Mouse (Mus musculus) heart, embryonic 13.5 days (tissue): Measurements from ENCODE around the gene Pink1. TPM values are rescaled to one million over a fixed set of nuclear protein-coding genes. Genes with fewer than 3 reads are reported as not detected.
A peak's percentile ranks its signal among the peaks of the same experiment; 100 is the strongest.
"Not testable (repeated sequence)": the region's sequence is repeated elsewhere in the genome, so short reads cannot be mapped to it uniquely, and the experiment has no call there.

ENCODE experiments used
- ATAC-seq: fragments of 200-750 bp; cut with Nextera tagmentation; 2 replicates; pipeline ENCODE4 v1.8.0; 2017; ENCODE audit warnings: moderate TSS enrichment; ENCODE audit not compliant: insufficient number of reproducible peaks, low FRiP score, low TSS enrichment; ENCODE audit errors: extremely low read depth
- H3K27ac ChIP-seq: fragments of 300-500 bp; sonication (generic); replicated peaks from 2 replicates; pipeline ENCODE4 v1.5.1; 2015; ENCODE audit warnings: moderate library complexity, mild to moderate bottlenecking, inconsistent platforms
- H3K27me3 ChIP-seq: fragments of 300-500 bp; sonication (generic); replicated peaks from 2 replicates; pipeline ENCODE4 v1.6.1; 2015; ENCODE audit warnings: mild to moderate bottlenecking, inconsistent platforms
- H3K36me3 ChIP-seq: fragments of 300-500 bp; sonication (generic); 2 replicates; pipeline ENCODE4 v1.6.1; 2015; ENCODE audit warnings: mild to moderate bottlenecking, inconsistent platforms
- H3K4me1 ChIP-seq: fragments of 300-500 bp; sonication (generic); 2 replicates; pipeline ENCODE4 v1.6.1; 2015; ENCODE audit warnings: inconsistent platforms
- H3K4me2 ChIP-seq: fragments of 300-500 bp; sonication (generic); 2 replicates; pipeline ENCODE4 v1.6.1; 2015; ENCODE audit warnings: inconsistent platforms, mild to moderate bottlenecking, moderate library complexity
- H3K4me3 ChIP-seq: fragments of 300-500 bp; sonication (generic); 2 replicates; pipeline ENCODE4 v1.5.1; 2015; ENCODE audit warnings: moderate library complexity, mild to moderate bottlenecking, inconsistent platforms
- H3K9ac ChIP-seq: fragments of 300-500 bp; sonication (generic); 2 replicates; pipeline ENCODE4 v1.6.1; 2015; ENCODE audit warnings: inconsistent platforms, mild to moderate bottlenecking, moderate library complexity
- H3K9me3 ChIP-seq: fragments of 300-500 bp; sonication (generic); 2 replicates; pipeline ENCODE4 v1.6.1; 2016; ENCODE audit warnings: inconsistent platforms
- WGBS: fragments of 180-500 bp; shearing (Covaris S2); methylation state at CpG from one replicate; pipeline ENCODE4 v1.1.7; 2015; ENCODE audit warnings: mixed read lengths; 5-methylcytosine and 5-hydroxymethylcytosine counted together
- polyA plus RNA-seq: library from polyadenylated mRNA; unstranded; fragments of >200 nt; fragmentation: Nextera tagmentation; extraction: Ambion mirVana; gene quantifications from 2 replicates; pipeline ENCODE4 v1.2.1, GENCODE M21; 2015

The Pink1 gene
- polyA plus RNA-seq, 1 experiment from 2014 or later, result 67.0 TPM

DNA sequence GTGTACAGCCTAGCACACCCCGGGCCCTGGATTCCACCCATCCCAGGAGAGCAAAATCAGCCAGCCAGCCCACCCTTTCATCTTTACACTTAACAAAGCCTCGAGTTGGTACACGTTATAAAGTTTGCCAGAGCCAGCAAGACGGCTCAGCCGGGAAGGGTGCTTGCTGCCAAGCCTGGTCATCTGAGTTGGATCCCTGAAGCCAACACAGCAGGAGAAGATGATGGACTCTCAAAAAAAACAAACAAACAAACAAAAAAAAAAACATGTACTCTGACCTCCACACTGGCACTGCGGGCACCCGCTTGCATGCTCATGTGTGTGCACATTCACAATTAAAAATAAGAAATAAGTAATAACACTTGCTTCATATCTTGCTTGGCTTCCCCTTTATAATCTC lies 15.9 kb upstream of the Pink1 start:
- Histone ChIP-seq H3K36me3 (no peaks in the 10 kb centered on the region), H3K9ac (no peak overlapping the region)

DNA sequence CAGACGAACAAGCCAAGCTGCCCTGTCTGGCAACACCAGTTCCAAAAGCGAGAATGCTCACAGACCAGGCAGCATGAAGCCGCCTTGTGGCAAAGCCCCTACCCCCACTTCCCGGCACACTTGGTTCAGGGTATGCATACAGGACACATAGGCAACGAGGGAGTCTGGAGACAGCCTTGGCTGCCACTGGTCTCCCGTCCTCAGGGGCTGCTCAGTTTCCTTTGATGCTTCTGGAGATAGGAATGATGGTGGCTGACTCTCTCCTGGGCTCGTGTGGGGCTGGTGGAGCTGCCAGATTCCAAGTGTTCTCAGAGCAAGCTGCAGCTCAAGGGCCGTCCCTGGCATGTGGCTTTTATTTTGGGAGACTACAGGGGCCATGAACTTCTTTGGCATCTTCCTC lies 15.3 kb upstream of the Pink1 start:
- Histone ChIP-seq H3K27ac (no peak overlapping the region), H3K9me3 (no peaks in the 10 kb centered on the region), H3K4me2 (no peak overlapping the region), H3K9ac (no peak overlapping the region), H3K36me3 (no peaks in the 10 kb centered on the region), H3K27me3 (no peaks in the 10 kb centered on the region), H3K4me1 (peaks cover 41% of the 10 kb centered on the region), H3K4me3 (no peak overlapping the region)
- WGBS, result 50% methylated on average over 8 of the region's 8 CpGs
- ATAC-seq, result no peak

More for the DNA sequence above, 15.9 kb upstream of the Pink1 start:
- no peak overlapping the region for H3K4me3 ChIP-seq
- H3K9me3 ChIP-seq, result no peaks in the 10 kb centered on the region
- WGBS, result 75% methylated on average over 7 of the region's 7 CpGs
- peaks cover 41% of the 10 kb centered on the region for H3K4me1 ChIP-seq
- ATAC-seq, result no peak
- H3K27ac ChIP-seq, result peak overlapping the region; percentile 82
- H3K4me2 ChIP-seq, result no peak overlapping the region
- no peaks in the 10 kb centered on the region for H3K27me3 ChIP-seq

DNA sequence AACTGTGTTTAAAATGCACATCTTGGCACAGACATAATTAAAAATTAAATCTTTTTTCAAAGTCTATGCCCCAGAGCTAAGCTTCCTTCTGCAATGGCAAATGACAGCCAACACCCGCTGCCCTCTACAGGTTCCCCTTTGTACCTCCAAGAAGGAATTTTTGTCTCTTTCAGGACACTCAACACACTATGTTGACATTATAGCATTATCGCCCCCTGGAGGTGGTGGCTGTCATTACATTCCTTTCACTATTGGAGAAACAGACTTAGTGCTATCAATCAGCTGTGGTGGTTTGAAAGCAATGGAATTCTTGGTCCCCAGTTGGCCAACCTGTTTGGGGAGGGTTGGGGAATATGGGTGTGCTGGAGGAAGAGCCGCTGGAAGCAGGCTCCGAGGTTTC lies 13.9 kb upstream of the Pink1 start:
- Histone ChIP-seq H3K4me3 (no peak overlapping the region), H3K9me3 (no peaks in the 10 kb centered on the region), H3K9ac (no peak overlapping the region), H3K27me3 (no peaks in the 10 kb centered on the region), H3K4me1 (peaks cover 40% of the 10 kb centered on the region), H3K27ac (no peak overlapping the region), H3K4me2 (no peak overlapping the region), H3K36me3 (no peaks in the 10 kb centered on the region)
- no peak for ATAC-seq
- WGBS, result 30% methylated on average over 4 of the region's 4 CpGs

DNA sequence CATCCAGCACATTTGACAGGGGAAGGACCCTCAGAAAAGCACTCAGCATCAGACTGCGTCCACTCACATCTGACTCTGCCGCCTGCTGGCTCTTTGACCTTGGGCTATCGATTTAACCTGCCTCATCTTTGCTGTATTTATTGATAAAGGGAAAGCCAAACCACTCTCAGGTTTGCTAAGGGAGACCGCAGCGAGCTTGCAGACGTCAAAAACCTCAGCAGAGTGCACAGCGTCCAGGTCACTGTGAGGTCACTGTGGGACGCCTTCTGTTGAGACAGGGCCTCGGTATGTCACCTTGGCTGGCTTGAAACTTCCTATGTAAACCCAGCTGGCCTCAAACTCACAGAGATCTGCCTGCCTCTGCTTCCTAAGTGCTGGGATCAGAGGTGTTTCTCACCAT lies 11.2 kb upstream of the Pink1 start:
- H3K4me3 ChIP-seq, result no peak overlapping the region
- 69% methylated on average over 9 of the region's 9 CpGs for WGBS
- ATAC-seq, result no peak

DNA sequence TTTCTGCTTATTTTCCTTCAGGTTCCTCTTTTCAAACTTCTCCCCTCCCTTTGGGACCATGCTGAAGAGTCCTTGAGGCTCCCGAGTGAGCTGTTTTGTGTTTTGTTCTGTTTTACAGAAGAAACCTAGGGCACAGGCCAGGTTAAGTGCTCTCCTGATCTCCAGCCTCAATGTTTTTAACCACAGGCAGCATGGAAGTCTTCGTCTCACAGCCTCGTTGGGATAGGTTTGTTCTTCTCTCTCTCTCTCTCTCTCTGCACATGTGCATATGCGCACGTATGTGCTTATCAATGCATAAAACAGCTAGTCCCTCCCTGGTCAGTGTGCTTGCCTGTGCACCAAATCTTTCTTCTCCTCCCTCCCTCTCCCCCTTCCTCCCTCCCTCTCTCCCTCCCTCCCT lies 10.8 kb upstream of the Pink1 start:
- no peaks in the 10 kb centered on the region for H3K9me3 ChIP-seq
- H3K4me1 ChIP-seq, result peaks cover 16% of the 10 kb centered on the region
- H3K36me3 ChIP-seq, result no peaks in the 10 kb centered on the region
- no peak overlapping the region for H3K9ac ChIP-seq
- no peak overlapping the region for H3K4me3 ChIP-seq
- no peak overlapping the region for H3K4me2 ChIP-seq
- H3K27me3 ChIP-seq, result peaks cover 15% of the 10 kb centered on the region
- H3K27ac ChIP-seq, result no peak overlapping the region
- WGBS, result 65% methylated on average over 5 of the region's 5 CpGs
- ATAC-seq, result no peak

More for the DNA sequence above, 11.2 kb upstream of the Pink1 start:
- Histone ChIP-seq H3K4me2 (no peak overlapping the region), H3K9ac (no peak overlapping the region), H3K9me3 (no peaks in the 10 kb centered on the region), H3K4me1 (peaks cover 18% of the 10 kb centered on the region), H3K36me3 (no peaks in the 10 kb centered on the region), H3K27me3 (peaks cover 10% of the 10 kb centered on the region), H3K27ac (no peak overlapping the region)

DNA sequence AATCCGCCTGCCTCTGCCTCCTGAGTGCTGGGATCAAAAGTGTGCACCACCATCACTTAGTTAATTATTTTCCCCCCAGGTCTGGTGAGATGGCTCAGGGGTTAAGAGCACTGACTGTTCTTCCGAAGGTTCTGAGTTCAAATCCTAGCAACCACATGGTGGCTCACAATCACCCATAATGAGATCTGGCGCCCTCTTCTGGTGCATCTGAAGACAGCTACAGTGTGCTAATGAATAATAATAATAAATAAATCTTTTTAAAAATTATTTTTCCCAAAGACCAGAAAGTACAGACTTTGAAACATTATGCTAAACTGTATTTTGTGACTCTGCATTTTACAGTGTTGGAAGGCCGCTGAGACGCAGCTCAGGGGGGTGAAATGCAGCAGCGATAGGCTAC lies 9.5 kb upstream of the Pink1 start:
- peaks cover 7% of the 10 kb centered on the region for H3K4me1 ChIP-seq
- no peak overlapping the region for H3K27ac ChIP-seq
- no peak for ATAC-seq
- H3K4me3 ChIP-seq, result no peak overlapping the region
- no peaks in the 10 kb centered on the region for H3K36me3 ChIP-seq
- WGBS, result 84% methylated on average over 6 of the region's 6 CpGs
- no peak overlapping the region for H3K4me2 ChIP-seq
- no peaks in the 10 kb centered on the region for H3K9me3 ChIP-seq
- H3K9ac ChIP-seq, result no peak overlapping the region
- H3K27me3 ChIP-seq, result peaks cover 27% of the 10 kb centered on the region

DNA sequence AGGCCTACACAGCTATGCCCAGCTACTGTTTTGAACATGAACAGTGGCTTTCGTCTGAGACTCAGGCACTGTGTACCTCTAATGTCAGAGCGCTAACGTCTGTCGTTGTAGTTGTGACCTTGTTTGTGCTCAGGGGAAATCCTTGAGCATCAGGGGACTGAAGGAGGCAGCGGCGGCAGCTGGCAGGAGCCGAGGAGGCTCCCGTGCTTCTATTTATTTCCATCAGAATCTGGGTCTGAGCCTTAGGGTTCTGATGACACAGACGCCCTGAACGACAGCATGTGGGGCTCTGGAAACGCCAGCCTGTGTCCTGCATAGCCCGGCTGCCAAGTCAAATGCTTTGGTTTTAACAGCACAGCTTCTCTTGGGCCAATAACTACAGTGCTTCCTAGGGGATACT lies 8.9 kb upstream of the Pink1 start:
- Histone ChIP-seq H3K4me3 (no peak overlapping the region), H3K27ac (no peak overlapping the region), H3K9ac (no peak overlapping the region), H3K4me2 (no peak overlapping the region), H3K27me3 (peaks cover 33% of the 10 kb centered on the region), H3K9me3 (no peaks in the 10 kb centered on the region), H3K4me1 (peaks cover 3% of the 10 kb centered on the region), H3K36me3 (no peaks in the 10 kb centered on the region)
- 76% methylated on average over 12 of the region's 12 CpGs for WGBS
- ATAC-seq, result no peak

DNA sequence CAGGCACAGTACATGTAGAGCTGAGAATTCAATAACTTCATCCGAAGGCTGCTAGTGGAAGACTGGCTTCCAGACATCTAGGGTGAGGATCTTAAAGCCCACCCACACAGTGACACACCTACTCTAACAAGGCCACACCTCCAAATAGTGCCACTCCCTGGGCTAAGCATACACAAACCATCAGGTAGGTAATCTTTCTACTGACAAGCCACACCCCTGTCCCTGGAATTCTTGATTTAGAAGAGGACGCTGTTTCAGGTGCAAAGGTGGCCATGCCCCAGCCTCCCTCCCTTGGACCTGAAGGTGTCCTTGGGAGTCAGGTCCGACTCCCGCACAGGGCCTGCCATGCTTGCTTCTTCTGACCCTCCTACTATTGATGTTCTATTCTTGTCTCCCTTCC lies 7.0 kb upstream of the Pink1 start:
- Histone ChIP-seq H3K9ac (no peak overlapping the region), H3K4me2 (no peak overlapping the region), H3K36me3 (no peaks in the 10 kb centered on the region), H3K9me3 (no peaks in the 10 kb centered on the region), H3K27ac (no peak overlapping the region), H3K27me3 (peaks cover 41% of the 10 kb centered on the region), H3K4me1 (no peaks in the 10 kb centered on the region; the same call in 1 of the 2 replicates), H3K4me3 (no peak overlapping the region)
- WGBS, result 72% methylated on average over 4 of the region's 4 CpGs
- no peak for ATAC-seq

DNA sequence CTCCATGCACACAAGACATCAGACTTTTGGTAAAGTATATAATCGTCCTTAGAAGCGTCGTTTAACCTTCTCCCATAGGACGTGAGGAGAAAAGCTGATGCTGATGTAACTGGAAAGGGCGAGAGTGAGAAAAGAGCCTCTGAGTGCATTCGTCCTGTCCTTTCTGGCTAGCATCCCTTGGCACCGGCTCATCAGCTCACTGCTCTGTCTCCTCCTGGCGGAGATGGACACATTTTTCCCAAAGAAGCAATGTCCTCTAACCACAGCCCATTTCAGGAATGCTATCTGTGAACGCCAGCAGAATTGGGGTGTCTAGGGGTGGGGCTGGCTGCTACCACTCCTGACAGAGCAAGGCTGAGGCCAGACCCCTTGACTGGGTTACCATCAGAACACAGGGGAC lies 5.5 kb upstream of the Pink1 start:
- Histone ChIP-seq H3K4me3 (no peak overlapping the region), H3K4me1 (peaks cover 3% of the 10 kb centered on the region), H3K27me3 (peaks cover 41% of the 10 kb centered on the region), H3K9me3 (no peaks in the 10 kb centered on the region), H3K36me3 (no peaks in the 10 kb centered on the region), H3K9ac (no peak overlapping the region), H3K27ac (no peak overlapping the region), H3K4me2 (no peak overlapping the region)
- no peak for ATAC-seq
- 68% methylated on average over 9 of the region's 9 CpGs for WGBS

DNA sequence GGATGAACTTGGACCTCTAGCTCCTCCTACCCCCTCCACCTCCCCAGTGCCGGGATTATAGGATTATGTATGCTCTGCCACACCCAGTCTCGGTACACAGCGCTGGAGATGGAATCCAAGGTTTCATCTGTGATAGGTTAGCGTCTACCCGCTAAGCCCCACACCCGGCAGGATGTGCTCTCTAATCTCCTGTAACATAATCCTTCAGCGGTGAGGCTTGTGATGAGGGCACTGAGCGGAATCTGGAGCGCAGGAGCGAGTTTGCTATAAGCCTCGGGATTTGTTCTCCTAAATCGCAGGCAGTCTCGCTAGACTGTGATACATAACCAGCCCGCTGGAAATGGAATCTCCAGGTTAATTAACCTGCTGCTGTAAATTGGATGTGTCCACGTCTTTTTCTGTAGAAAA lies 4.2 kb upstream of the Pink1 start:
- no peak overlapping the region for H3K9ac ChIP-seq
- no peaks in the 10 kb centered on the region for H3K36me3 ChIP-seq
- H3K27ac ChIP-seq, result no peak overlapping the region
- peaks cover 8% of the 10 kb centered on the region for H3K4me1 ChIP-seq
- H3K4me3 ChIP-seq, result no peak overlapping the region; the same call in 1 of the 2 replicates
- H3K27me3 ChIP-seq, result peaks cover 41% of the 10 kb centered on the region
- H3K9me3 ChIP-seq, result no peaks in the 10 kb centered on the region
- H3K4me2 ChIP-seq, result peak overlapping the region; percentile 30; the same call in 1 of the 2 replicates
- 19% methylated on average over 15 of the region's 15 CpGs for whole genome bisulfite sequencing
- no peak for ATAC-seq

DNA sequence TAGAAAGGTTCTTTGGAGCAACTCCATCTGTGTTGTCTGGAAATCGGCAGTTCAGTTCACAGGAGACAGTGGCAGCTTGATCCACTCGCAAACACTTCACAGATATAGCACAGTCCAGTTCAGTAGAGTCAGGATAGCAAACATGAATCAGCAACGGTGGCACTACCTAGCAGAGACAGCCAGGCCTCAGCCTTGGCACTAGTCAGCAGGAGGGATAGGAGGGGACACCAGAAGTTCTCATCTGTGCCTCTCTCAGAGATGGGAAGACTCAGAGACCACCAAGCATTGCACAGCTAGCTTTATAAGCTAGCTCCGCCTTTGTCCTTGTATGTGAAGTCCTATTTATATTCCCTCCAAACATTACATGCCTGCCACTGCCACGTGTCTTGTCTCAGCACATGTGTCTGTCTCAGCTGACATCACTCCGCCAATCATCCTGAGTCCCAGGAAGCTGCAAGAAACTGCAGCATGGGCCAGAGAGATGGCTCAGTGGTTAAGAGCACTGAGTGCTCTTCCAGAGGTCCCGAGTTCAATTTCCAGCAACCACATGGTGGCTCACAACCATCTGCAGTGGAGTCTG lies 1.9 kb upstream of the Pink1 start:
- Histone ChIP-seq H3K4me1 (peaks cover 27% of the 10 kb centered on the region), H3K36me3 (no peaks in the 10 kb centered on the region), H3K27ac (peak overlapping the region; percentile 73), H3K27me3 (peaks cover 38% of the 10 kb centered on the region), H3K9ac (peak overlapping the region; percentile 50), H3K4me3 (peak overlapping the region; percentile 45), H3K4me2 (peak overlapping the region; percentile 64), H3K9me3 (no peaks in the 10 kb centered on the region)
- 68% methylated on average over 7 of the region's 7 CpGs for WGBS
- ATAC-seq, result no peak

DNA sequence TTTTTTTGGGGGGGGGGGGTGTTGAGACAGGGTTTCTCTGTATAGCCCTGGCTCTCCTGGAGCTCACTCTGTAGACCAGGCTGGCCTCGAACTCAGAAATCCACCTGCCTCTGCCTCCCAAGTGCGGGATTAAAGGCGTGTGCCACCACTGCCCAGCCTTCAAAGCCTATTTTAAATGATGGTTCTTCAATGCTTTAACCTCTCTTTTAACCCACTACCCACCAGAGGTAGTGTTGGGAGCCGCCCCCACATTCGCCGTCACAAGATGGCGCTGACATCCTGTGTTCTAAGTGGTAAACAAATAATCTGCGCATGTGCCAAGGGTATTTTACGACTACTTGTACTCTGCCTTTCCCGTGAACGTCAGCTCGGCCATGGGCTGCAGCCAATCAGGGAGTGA lies 1.0 kb upstream of the Pink1 start:
- not testable (repeated sequence) for H3K9ac ChIP-seq, H3K36me3 ChIP-seq, H3K4me3 ChIP-seq, ATAC-seq, H3K9me3 ChIP-seq
- 0 out of 2 replicates have a peak overlapping the region, but pooled peaks have one; percentile 73 for H3K4me2 ChIP-seq
- peaks cover 29% of the 10 kb centered on the region for H3K27me3 ChIP-seq
- peaks cover 36% of the 10 kb centered on the region for H3K4me1 ChIP-seq
- WGBS, result 45% methylated on average over 9 of the region's 12 CpGs
- H3K27ac ChIP-seq, result 0 out of 2 replicates have a peak overlapping the region, but pooled peaks have one; percentile 42
